Mouse (Mus musculus): ENCODE results near the gene Trappc5. TPM values are rescaled to one million over a fixed set of nuclear protein-coding genes. Genes with fewer than 3 reads are reported as not detected.

Trappc5 gene
- polyA plus RNA-seq, 1 experiment from 2014 or later, result 23.9 TPM

DNA sequence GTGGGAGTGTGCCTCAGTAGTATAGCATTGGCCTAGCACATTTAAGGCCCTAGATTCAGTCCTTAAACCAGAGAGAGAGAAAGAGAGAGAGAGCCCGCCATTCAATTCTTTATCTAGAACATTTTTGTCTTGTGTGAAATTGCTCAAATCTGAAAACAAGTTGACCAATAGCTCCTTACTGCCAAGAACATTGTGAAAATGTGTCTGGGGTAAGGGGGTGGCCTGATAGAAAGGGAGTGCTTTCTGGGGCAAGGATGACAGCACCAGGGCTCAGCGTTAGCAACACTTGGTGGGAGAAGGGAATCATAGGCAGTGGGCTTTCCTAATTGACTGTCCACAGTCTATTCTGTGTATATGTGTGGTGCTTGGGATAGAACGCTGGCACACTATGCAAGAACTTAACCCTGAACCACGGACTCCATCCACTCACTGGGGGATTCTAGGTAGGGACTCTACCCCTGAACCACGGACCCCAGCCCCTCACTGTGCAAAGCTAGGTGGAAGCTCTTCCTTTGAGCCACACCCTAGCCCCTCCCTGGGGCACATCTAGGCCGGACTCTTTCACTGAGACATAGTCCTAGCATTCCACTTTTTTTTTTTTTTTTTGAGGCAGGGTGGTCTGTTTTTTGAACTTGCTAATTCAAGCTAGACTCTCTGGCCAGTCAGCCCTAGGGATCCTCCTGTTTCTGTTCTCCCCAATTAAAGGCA is 29.1 kb upstream of the Trappc5 start:
- H3K27me3 ChIP-seq (replicated peaks; ENCODE audit: control insufficient read depth, insufficient read depth, low read length), result no peaks in the 10 kb centered on the region
- H3K27ac ChIP-seq (ENCODE audit: low read depth, low read length), result no peak overlapping the region
- H3K4me2 ChIP-seq (replicated peaks; ENCODE audit: low read depth), result no peak overlapping the region
- no peaks in the 10 kb centered on the region; the same call in 1 of the 2 replicates for H3K4me1 ChIP-seq (replicated peaks; ENCODE audit: control insufficient read depth, insufficient read depth, low read length)
- H3K36me3 ChIP-seq (ENCODE audit: control insufficient read depth, insufficient read depth), result 0 out of 2 replicates have a peak, but pooled peaks cover 8% of the 10 kb centered on the region
- no peak overlapping the region for H3K4me3 ChIP-seq (ENCODE audit: low read depth, low read length)
- no peak overlapping the region for H3K9ac ChIP-seq (ENCODE audit: low read depth, low read length)
- no peak for ATAC-seq
- no peak for TF ChIP-seq CTCF (IDR thresholded peaks at IDR 0.05; ENCODE audit: low read depth)
- 78% methylated on average over 6 of the region's 6 CpGs for WGBS
- no peaks in the 10 kb centered on the region for H3K9me3 ChIP-seq (ENCODE audit: control insufficient read depth)

DNA sequence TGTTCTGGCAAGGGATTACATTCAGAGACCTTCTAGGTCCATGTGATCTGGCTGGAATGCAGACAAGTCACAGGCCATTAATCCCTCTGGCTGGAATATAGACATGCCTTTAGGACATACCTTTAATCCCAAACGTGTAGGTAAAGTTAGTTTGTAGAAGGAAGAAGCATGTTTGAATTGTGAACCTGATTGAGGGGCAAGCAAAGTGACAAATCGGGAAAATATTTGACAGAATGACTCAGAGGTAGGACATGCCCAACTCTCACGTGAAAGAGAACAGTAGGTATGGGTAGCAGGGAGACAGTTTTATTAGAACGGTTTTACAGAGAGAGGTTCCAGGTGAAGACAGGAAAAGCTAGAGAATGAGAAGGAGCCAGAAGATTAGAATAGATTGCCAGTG is 28.5 kb upstream of the Trappc5 start:
- H3K9ac ChIP-seq (ENCODE audit: low read depth, low read length), result no peak overlapping the region
- H3K36me3 ChIP-seq (ENCODE audit: control insufficient read depth, insufficient read depth), result 0 out of 2 replicates have a peak, but pooled peaks cover 3% of the 10 kb centered on the region
- no peaks in the 10 kb centered on the region; the same call in 1 of the 2 replicates for H3K4me1 ChIP-seq (replicated peaks; ENCODE audit: control insufficient read depth, insufficient read depth, low read length)
- no peak overlapping the region for H3K4me3 ChIP-seq (ENCODE audit: low read depth, low read length)
- H3K27me3 ChIP-seq (replicated peaks; ENCODE audit: control insufficient read depth, insufficient read depth, low read length), result no peaks in the 10 kb centered on the region
- 64% methylated on average over 4 of the region's 4 CpGs for WGBS
- H3K27ac ChIP-seq (ENCODE audit: low read depth, low read length), result no peak overlapping the region
- ATAC-seq, result no peak
- no peak overlapping the region for H3K4me2 ChIP-seq (replicated peaks; ENCODE audit: low read depth)
- no peaks in the 10 kb centered on the region for H3K9me3 ChIP-seq (ENCODE audit: control insufficient read depth)
- TF ChIP-seq CTCF (IDR thresholded peaks at IDR 0.05; ENCODE audit: low read depth), result no peak

DNA sequence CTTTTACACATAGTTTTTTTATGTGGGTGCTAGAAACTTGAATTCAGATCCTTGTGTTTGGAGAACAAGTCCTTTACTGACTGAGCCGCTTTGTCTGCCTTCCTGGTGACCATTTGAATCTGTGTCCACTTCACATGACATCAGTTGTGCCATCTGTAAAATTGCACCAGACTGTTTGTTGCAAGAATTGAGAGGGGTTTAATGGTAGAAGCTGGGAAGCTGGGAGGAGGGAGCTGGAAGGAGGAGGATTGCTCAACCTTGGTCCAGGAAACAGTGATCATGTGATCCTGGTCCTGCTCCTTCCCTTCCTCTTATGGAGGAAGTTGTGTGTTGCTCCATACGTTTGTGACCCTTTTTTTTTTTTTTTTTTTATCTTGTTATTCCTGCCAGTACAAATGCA is 27.8 kb upstream of the Trappc5 start:
- Histone ChIP-seq H3K9me3 (ENCODE audit: control insufficient read depth) (no peaks in the 10 kb centered on the region), H3K36me3 (ENCODE audit: control insufficient read depth, insufficient read depth) (no peaks in the 10 kb centered on the region), H3K4me1 (replicated peaks; ENCODE audit: control insufficient read depth, insufficient read depth, low read length) (no peaks in the 10 kb centered on the region; the same call in 1 of the 2 replicates), H3K9ac (ENCODE audit: low read depth, low read length) (no peak overlapping the region), H3K27ac (ENCODE audit: low read depth, low read length) (no peak overlapping the region), H3K4me2 (replicated peaks; ENCODE audit: low read depth) (no peak overlapping the region), H3K4me3 (ENCODE audit: low read depth, low read length) (no peak overlapping the region), H3K27me3 (replicated peaks; ENCODE audit: control insufficient read depth, insufficient read depth, low read length) (no peaks in the 10 kb centered on the region)
- TF ChIP-seq CTCF (IDR thresholded peaks at IDR 0.05; ENCODE audit: low read depth), result no peak
- WGBS, result 64% methylated on average over 2 of the region's 2 CpGs
- ATAC-seq, result no peak

DNA sequence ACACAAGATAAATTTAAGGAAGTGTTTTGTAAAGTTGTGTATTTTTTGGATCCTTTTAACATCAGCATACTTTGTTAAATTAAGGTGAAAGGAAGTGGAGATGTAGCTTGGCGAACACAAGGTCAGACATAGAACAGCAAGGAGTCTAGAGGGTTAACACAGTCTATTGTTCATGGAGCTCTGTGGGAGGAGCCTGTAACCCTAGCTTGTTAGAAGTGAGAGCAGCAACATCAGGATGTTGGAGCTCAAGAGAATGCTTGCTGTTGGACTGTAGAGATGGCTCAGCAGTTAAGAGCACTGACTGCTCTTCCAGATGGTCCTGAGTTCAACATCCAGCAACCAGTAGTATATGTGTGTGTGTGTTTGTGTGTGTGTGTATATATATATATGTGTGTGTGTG is 27.1 kb upstream of the Trappc5 start:
- no peaks in the 10 kb centered on the region for H3K27me3 ChIP-seq (replicated peaks; ENCODE audit: control insufficient read depth, insufficient read depth, low read length)
- no peak for TF ChIP-seq CTCF (IDR thresholded peaks at IDR 0.05; ENCODE audit: low read depth)
- no peak for ATAC-seq
- no peak overlapping the region for H3K9ac ChIP-seq (ENCODE audit: low read depth, low read length)
- no peaks in the 10 kb centered on the region for H3K36me3 ChIP-seq (ENCODE audit: control insufficient read depth, insufficient read depth)
- H3K4me2 ChIP-seq (replicated peaks; ENCODE audit: low read depth), result no peak overlapping the region
- WGBS, result 65% methylated on average over 1 of the region's 1 CpGs
- no peaks in the 10 kb centered on the region for H3K9me3 ChIP-seq (ENCODE audit: control insufficient read depth)
- H3K4me1 ChIP-seq (replicated peaks; ENCODE audit: control insufficient read depth, insufficient read depth, low read length), result no peaks in the 10 kb centered on the region; the same call in 1 of the 2 replicates
- H3K4me3 ChIP-seq (ENCODE audit: low read depth, low read length), result no peak overlapping the region
- H3K27ac ChIP-seq (ENCODE audit: low read depth, low read length), result no peak overlapping the region

DNA sequence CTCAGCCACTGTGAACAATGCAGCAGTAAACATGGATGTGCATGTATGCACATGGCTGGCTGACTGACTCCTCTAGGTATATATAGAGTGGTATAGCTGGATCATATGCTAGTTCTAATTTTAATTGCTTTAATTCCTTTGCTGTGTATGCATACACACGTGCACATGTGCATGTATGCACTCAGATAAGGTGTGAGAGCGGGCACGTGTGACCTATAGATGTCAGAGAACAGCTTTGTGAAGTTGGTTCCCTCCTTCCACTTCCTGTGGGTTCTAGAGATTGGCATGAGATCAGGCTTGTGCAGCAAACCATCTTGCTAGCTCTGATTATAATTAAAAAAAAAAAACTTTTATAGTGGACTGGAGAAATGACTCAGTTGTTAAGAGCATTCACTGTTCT is 23.3 kb upstream of the Trappc5 start:
- Histone ChIP-seq H3K4me2 (replicated peaks; ENCODE audit: low read depth) (no peak overlapping the region), H3K27ac (ENCODE audit: low read depth, low read length) (no peak overlapping the region), H3K27me3 (replicated peaks; ENCODE audit: control insufficient read depth, insufficient read depth, low read length) (0 out of 2 replicates have a peak, but pooled peaks cover 4% of the 10 kb centered on the region), H3K36me3 (ENCODE audit: control insufficient read depth, insufficient read depth) (no peaks in the 10 kb centered on the region), H3K4me3 (ENCODE audit: low read depth, low read length) (no peak overlapping the region), H3K9me3 (ENCODE audit: control insufficient read depth) (no peaks in the 10 kb centered on the region), H3K9ac (ENCODE audit: low read depth, low read length) (no peak overlapping the region), H3K4me1 (replicated peaks; ENCODE audit: control insufficient read depth, insufficient read depth, low read length) (no peaks in the 10 kb centered on the region)
- 61% methylated on average over 3 of the region's 3 CpGs for WGBS
- no peak for TF ChIP-seq CTCF (IDR thresholded peaks at IDR 0.05; ENCODE audit: low read depth)
- ATAC-seq, result no peak

DNA sequence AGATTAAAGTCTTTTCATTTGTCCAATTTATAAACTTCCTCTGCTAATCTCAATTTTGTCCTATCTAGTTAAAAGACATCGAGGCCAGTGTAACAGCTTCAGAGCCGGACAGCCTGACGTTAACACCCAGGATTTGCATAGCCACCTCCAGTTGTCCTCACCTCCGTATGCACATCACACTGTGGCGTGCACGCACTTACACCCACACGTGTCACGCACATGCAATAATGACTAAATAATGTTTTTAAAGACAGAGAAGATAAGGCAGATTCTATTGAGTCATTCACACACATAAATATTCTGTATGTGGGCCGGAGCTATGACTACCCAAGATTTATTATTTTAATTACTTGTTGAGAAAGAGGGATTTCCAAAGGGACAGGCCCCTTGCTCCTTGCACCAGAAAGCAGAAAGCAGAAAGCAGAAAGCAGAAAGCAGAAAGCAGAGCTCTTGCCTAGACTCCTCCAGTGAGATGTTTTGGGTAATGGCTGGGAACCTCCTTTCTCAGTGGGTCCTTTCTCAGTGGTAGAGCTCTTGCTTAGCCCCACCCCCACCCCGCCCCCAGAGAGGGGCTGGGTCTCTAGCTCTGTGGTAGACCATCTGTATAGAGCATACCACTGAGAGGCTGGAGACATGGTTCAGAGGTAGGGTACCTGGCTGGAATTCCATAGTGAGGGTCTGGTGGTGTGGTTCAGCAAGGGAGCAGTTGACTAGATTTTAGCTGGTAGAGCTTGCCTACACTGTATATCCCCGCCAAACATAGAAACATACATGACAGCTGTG is 21.2 kb upstream of the Trappc5 start:
- 0 out of 2 replicates have a peak, but pooled peaks cover 4% of the 10 kb centered on the region for H3K27me3 ChIP-seq (replicated peaks; ENCODE audit: control insufficient read depth, insufficient read depth, low read length)
- no peak for TF ChIP-seq CTCF (IDR thresholded peaks at IDR 0.05; ENCODE audit: low read depth)
- H3K9ac ChIP-seq (ENCODE audit: low read depth, low read length), result no peak overlapping the region
- no peaks in the 10 kb centered on the region for H3K36me3 ChIP-seq (ENCODE audit: control insufficient read depth, insufficient read depth)
- no peak overlapping the region for H3K27ac ChIP-seq (ENCODE audit: low read depth, low read length)
- ATAC-seq, result no peak
- WGBS, result 65% methylated on average over 11 of the region's 11 CpGs
- H3K9me3 ChIP-seq (ENCODE audit: control insufficient read depth), result no peaks in the 10 kb centered on the region
- no peaks in the 10 kb centered on the region for H3K4me1 ChIP-seq (replicated peaks; ENCODE audit: control insufficient read depth, insufficient read depth, low read length)
- no peak overlapping the region for H3K4me2 ChIP-seq (replicated peaks; ENCODE audit: low read depth)
- no peak overlapping the region for H3K4me3 ChIP-seq (ENCODE audit: low read depth, low read length)

All from intestine, postnatal 0 days (tissue).